Mouse (Mus musculus) limb, embryonic 14.5 days (tissue): ENCODE measurements around the gene Dcdc2a. TPM values are rescaled to one million over a fixed set of nuclear protein-coding genes. Genes with fewer than 3 reads are reported as not detected.

Experiments used
- ATAC-seq: fragments of 200-750 bp; cut with Nextera tagmentation; 2 replicates; pipeline ENCODE4 v1.8.0; 2017; ENCODE audit warnings: low read depth, moderate number of reproducible peaks, moderate TSS enrichment; ENCODE audit not compliant: low FRiP score
- DNase-seq: peaks from one replicate; pipeline ENCODE4 v3.0.0-alpha.2; 2015; ENCODE audit warnings: low spot score
- H3K27ac ChIP-seq: fragments of 300-500 bp; sonication (generic); replicated peaks from 2 replicates; pipeline ENCODE4 v1.5.1; 2014; ENCODE audit warnings: low read depth, mild to moderate bottlenecking, low read length, moderate library complexity, mixed read lengths
- H3K27me3 ChIP-seq: fragments of 300-500 bp; sonication (generic); 2 replicates; pipeline ENCODE4 v1.6.1; 2014; ENCODE audit warnings: low read length, mixed read lengths; ENCODE audit not compliant: control insufficient read depth, insufficient read depth
- H3K36me3 ChIP-seq: fragments of 300-500 bp; sonication (generic); 2 replicates; pipeline ENCODE4 v1.6.1; 2014; ENCODE audit warnings: mild to moderate bottlenecking, low read length, moderate library complexity, mixed read lengths; ENCODE audit not compliant: control insufficient read depth, insufficient read depth
- H3K4me1 ChIP-seq: fragments of 300-500 bp; sonication (generic); 2 replicates; pipeline ENCODE4 v1.6.1; 2014; ENCODE audit warnings: antibody characterized with exemption, low read length, mixed read lengths; ENCODE audit not compliant: control insufficient read depth, insufficient read depth
- H3K4me2 ChIP-seq: fragments of 300-500 bp; sonication (generic); replicated peaks from 2 replicates; pipeline ENCODE4 v1.6.1; 2014; ENCODE audit warnings: low read depth, mild to moderate bottlenecking, low read length, moderate library complexity; ENCODE audit not compliant: severe bottlenecking
- H3K4me3 ChIP-seq: fragments of 300-500 bp; sonication (generic); replicated peaks from 2 replicates; pipeline ENCODE4 v1.5.1; 2014; ENCODE audit warnings: low read length
- H3K9ac ChIP-seq: fragments of 300-500 bp; sonication (generic); 2 replicates; pipeline ENCODE4 v1.6.1; 2014; ENCODE audit warnings: mild to moderate bottlenecking, low read depth, low read length, moderate library complexity; ENCODE audit not compliant: severe bottlenecking
- H3K9me3 ChIP-seq: fragments of 300-500 bp; sonication (generic); 2 replicates; pipeline ENCODE4 v1.6.1; 2016; ENCODE audit warnings: low read length; ENCODE audit not compliant: control insufficient read depth
- POLR2A ChIP-seq: fragments of 200-500 bp; IDR thresholded peaks from 2 replicates; pipeline ENCODE4 v1.8.0; 2012; ENCODE audit warnings: inconsistent platforms, mild to moderate bottlenecking, moderate library complexity, borderline replicate concordance; ENCODE audit not compliant: insufficient read depth, insufficient read length; ENCODE audit errors: extremely low read depth
- WGBS: fragments of 180-500 bp; shearing (Covaris S2); extraction: QIAGEN DNeasy Blood & Tissue Kit; methylation state at CpG from one replicate; pipeline ENCODE4 v1.1.7; 2014; 5-methylcytosine and 5-hydroxymethylcytosine counted together
- polyA plus RNA-seq, 2 experiments: library from polyadenylated mRNA; depleted of rRNA in 1 of 2; stranded (reverse) in 1 of 2; unstranded in 1 of 2; fragments of >200 nt; fragmentation: Nextera tagmentation in 1 of 2; extraction: Ambion mirVana in 1 of 2; gene quantifications; 2 replicates each; pipeline versions ENCODE4 v1.2.1 to v1.2.3; 2012 to 2014

Dcdc2a gene
- polyA plus RNA-seq (2012; rRNA removed) = 0.51 and 0.82 TPM in 2 replicates
- 0.84 and 0.97 TPM in 2 replicates for polyA plus RNA-seq (2014; fragmentation: Nextera tagmentation; extraction: Ambion mirVana)

GRCm38 (mm10) chr13:25055873-25056667 lies at the start of gene Dcdc2a:
Dcdc2a (plus strand) TSS chr13:25056004.
- H3K9me3 ChIP-seq = no peaks in the 10 kb centered on the region
- no peak for TF ChIP-seq POLR2A
- ATAC-seq (peak; percentile 63; the same call in 1 of the 2 replicates), DNase-seq (peak; percentile 16)
- no peak within 1 kb of the TSS for H3K27ac ChIP-seq
- H3K27me3 ChIP-seq = peaks cover 31% of the 10 kb centered on the region
- H3K4me3 ChIP-seq = peak within 1 kb of the TSS; percentile 46
- peaks cover 7% of the 10 kb centered on the region; the same call in 1 of the 2 replicates for H3K4me1 ChIP-seq
- no peaks in the 10 kb centered on the region for H3K36me3 ChIP-seq
- WGBS = 4% methylated on average over 57 of the region's 63 CpGs
- peak within 1 kb of the TSS; percentile 88 for H3K4me2 ChIP-seq
- peak within 1 kb of the TSS; percentile 46 for H3K9ac ChIP-seq

- Histone ChIP-seq H3K36me3 (peaks cover 20% of the 10 kb centered on the region), H3K4me2 (no peak overlapping the region), H3K9ac (no peak overlapping the region), H3K4me1 (no peaks in the 10 kb centered on the region), H3K27ac (no peak overlapping the region), H3K4me3 (no peak overlapping the region), H3K27me3 (no peaks in the 10 kb centered on the region), H3K9me3 (no peaks in the 10 kb centered on the region)
- DNase-seq (no peak), ATAC-seq (no peak)
- WGBS = 82% methylated on average over 6 of the region's 8 CpGs
- TF ChIP-seq POLR2A = no peak
These were observed 48.7 kb upstream of the Dcdc2a start for GRCm38 (mm10) chr13:25007115-25007514.

GRCm38 (mm10) chr13:25018316-25018715 lies 37.5 kb upstream of the Dcdc2a start:
- no peaks in the 10 kb centered on the region for H3K9me3 ChIP-seq
- H3K27ac ChIP-seq = no peak overlapping the region
- peaks cover 16% of the 10 kb centered on the region for H3K4me1 ChIP-seq
- DNase-seq (no peak), ATAC-seq (no peak)
- H3K4me3 ChIP-seq = no peak overlapping the region
- H3K27me3 ChIP-seq = no peaks in the 10 kb centered on the region
- H3K4me2 ChIP-seq = no peak overlapping the region
- WGBS = 88% methylated on average over 9 of the region's 9 CpGs
- no peak overlapping the region for H3K9ac ChIP-seq
- no peak for TF ChIP-seq POLR2A
- H3K36me3 ChIP-seq = peaks cover 10% of the 10 kb centered on the region

GRCm38 (mm10) chr13:25019793-25020539 lies 35.8 kb upstream of the Dcdc2a start, which contains the start of gene Mrs2:
Mrs2 (minus strand) TSS chr13:25020379.
- peak within 1 kb of the TSS; percentile 83 for H3K4me2 ChIP-seq
- peak within 1 kb of the TSS; percentile 55; the same call in 1 of the 2 replicates for H3K27ac ChIP-seq
- peak within 1 kb of the TSS; percentile 88 for H3K9ac ChIP-seq
- peak within 1 kb of the TSS; percentile 87 for H3K4me3 ChIP-seq
- H3K36me3 ChIP-seq = peaks cover 10% of the 10 kb centered on the region
- peak; percentile 85; the same call in 1 of the 2 replicates for TF ChIP-seq POLR2A
- H3K9me3 ChIP-seq = no peaks in the 10 kb centered on the region
- H3K4me1 ChIP-seq = peaks cover 16% of the 10 kb centered on the region
- WGBS = under 1% methylated on average over 51 of the region's 84 CpGs
- ATAC-seq (peak; percentile 93), DNase-seq (peak; percentile 80)
- H3K27me3 ChIP-seq = no peaks in the 10 kb centered on the region

GRCm38 (mm10) chr13:25020540-25020892 lies 35.3 kb upstream of the Dcdc2a start:
- peak overlapping the region; percentile 55; the same call in 1 of the 2 replicates for H3K27ac ChIP-seq
- H3K4me2 ChIP-seq = peak overlapping the region; percentile 83
- no peak for DNase-seq
- no peaks in the 10 kb centered on the region for H3K9me3 ChIP-seq
- peaks cover 16% of the 10 kb centered on the region for H3K4me1 ChIP-seq
- H3K4me3 ChIP-seq = peak overlapping the region; percentile 87
- TF ChIP-seq POLR2A = no peak
- H3K27me3 ChIP-seq = no peaks in the 10 kb centered on the region
- no peak for ATAC-seq
- H3K9ac ChIP-seq = peak overlapping the region; percentile 88
- peaks cover 10% of the 10 kb centered on the region for H3K36me3 ChIP-seq
- WGBS = 53% methylated on average over 4 of the region's 4 CpGs
